Mouse (Mus musculus) kidney, embryonic 14.5 days (tissue): ENCODE results near the gene Hypk. TPM values are rescaled to one million over a fixed set of nuclear protein-coding genes. Genes with fewer than 3 reads are reported as not detected.

ENCODE experiments used
- ATAC-seq: fragments of 200-750 bp; cut with Nextera tagmentation; 2 replicates; pipeline ENCODE4 v1.8.0; 2017; ENCODE audit warnings: moderate number of reproducible peaks, mild to moderate bottlenecking, moderate TSS enrichment, moderate library complexity; ENCODE audit not compliant: low FRiP score, low TSS enrichment
- H3K27ac ChIP-seq: fragments of 300-500 bp; sonication (generic); 2 replicates; pipeline ENCODE4 v1.5.1; 2014; ENCODE audit warnings: low read depth, mild to moderate bottlenecking, low read length, moderate library complexity, mixed read lengths
- H3K27me3 ChIP-seq: fragments of 300-500 bp; sonication (generic); 2 replicates; pipeline ENCODE4 v1.6.1; 2014; ENCODE audit warnings: mild to moderate bottlenecking, low read length; ENCODE audit not compliant: control insufficient read depth, insufficient read depth
- H3K36me3 ChIP-seq: fragments of 300-500 bp; sonication (generic); 2 replicates; pipeline ENCODE4 v1.6.1; 2014; ENCODE audit warnings: low read length, mixed read lengths; ENCODE audit not compliant: control insufficient read depth, insufficient read depth
- H3K4me1 ChIP-seq: fragments of 300-500 bp; sonication (generic); 2 replicates; pipeline ENCODE4 v1.6.1; 2014; ENCODE audit warnings: low read length, mixed read lengths; ENCODE audit not compliant: control insufficient read depth, insufficient read depth
- H3K4me2 ChIP-seq: fragments of 300-500 bp; sonication (generic); replicated peaks from 2 replicates; pipeline ENCODE4 v1.6.1; 2014; ENCODE audit warnings: low read depth, mild to moderate bottlenecking, low read length
- H3K4me3 ChIP-seq: fragments of 300-500 bp; sonication (generic); 2 replicates; pipeline ENCODE4 v1.5.1; 2014; ENCODE audit warnings: mild to moderate bottlenecking, low read length
- H3K9ac ChIP-seq: fragments of 300-500 bp; sonication (generic); 2 replicates; pipeline ENCODE4 v1.6.1; 2014; ENCODE audit warnings: low read depth, mild to moderate bottlenecking, low read length, moderate library complexity
- H3K9me3 ChIP-seq: fragments of 300-500 bp; sonication (generic); 2 replicates; pipeline ENCODE4 v1.6.1; 2016; ENCODE audit warnings: low read length; ENCODE audit not compliant: control insufficient read depth
- WGBS: fragments of 180-500 bp; shearing (Covaris S2); extraction: QIAGEN DNeasy Blood & Tissue Kit; methylation state at CpG from one replicate; pipeline ENCODE4 v1.1.7; 2014; 5-methylcytosine and 5-hydroxymethylcytosine counted together
- polyA plus RNA-seq: library from polyadenylated mRNA; unstranded; fragments of >200 nt; fragmentation: Nextera tagmentation; extraction: Ambion mirVana; gene quantifications from 2 replicates; pipeline ENCODE4 v1.2.1, GENCODE M21; 2014

Hypk gene
- polyA plus RNA-seq, 1 experiment from 2014 or later: 116 TPM

DNA sequence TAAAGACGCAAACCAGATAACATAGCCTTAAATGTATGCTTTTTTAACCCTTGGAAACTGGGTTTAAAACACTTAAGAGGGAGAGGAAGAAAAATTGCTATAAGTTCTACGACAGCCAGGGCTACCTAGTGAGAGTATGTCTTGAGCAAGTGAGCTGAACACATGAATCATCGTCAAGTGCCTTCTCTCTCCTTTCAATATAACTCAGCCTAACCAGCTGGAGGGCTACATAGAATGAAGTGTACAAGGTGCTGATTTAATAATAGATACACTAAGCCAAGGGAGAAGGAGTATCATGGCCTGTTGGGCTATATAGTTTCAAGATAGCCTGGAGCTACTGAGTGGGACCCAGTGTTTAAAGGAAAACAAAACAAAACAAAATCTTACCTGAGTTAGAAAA lies 34.6 kb upstream of the Hypk start:
- Histone ChIP-seq H3K9me3 (no peaks in the 10 kb centered on the region), H3K27ac (no peak overlapping the region), H3K9ac (no peak overlapping the region), H3K4me2 (no peak overlapping the region), H3K27me3 (no peaks in the 10 kb centered on the region), H3K4me3 (no peak overlapping the region), H3K36me3 (peaks cover 61% of the 10 kb centered on the region), H3K4me1 (peaks cover 11% of the 10 kb centered on the region; the same call in 1 of the 2 replicates)
- WGBS: 88% methylated on average over 3 of the region's 3 CpGs
- no peak for ATAC-seq

DNA sequence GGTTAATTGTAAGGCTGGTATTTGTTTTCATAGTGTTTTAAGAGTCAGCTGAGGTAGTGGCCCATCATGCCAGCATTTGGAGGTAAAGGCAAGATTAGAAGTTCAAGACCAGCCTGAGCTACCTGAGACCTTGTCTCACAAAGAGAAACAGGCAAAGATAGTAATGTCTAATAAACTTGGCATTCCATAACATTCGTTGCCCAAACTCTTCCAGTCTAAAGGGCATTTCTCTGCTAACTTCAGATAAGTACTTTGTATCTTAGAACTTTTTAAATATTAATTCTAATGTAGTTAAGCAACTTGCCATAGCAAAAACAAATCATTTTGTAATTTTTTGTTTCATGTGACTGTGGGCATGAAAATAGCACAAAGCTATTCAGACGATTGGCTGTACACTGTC lies 29.9 kb upstream of the Hypk start:
- H3K9me3 ChIP-seq: no peaks in the 10 kb centered on the region
- H3K36me3 ChIP-seq: peaks cover 87% of the 10 kb centered on the region
- no peak overlapping the region for H3K27ac ChIP-seq
- H3K4me3 ChIP-seq: no peak overlapping the region
- no peaks in the 10 kb centered on the region for H3K4me1 ChIP-seq
- H3K4me2 ChIP-seq: no peak overlapping the region
- H3K27me3 ChIP-seq: no peaks in the 10 kb centered on the region
- ATAC-seq: no peak
- H3K9ac ChIP-seq: no peak overlapping the region
- WGBS: 94% methylated on average over 2 of the region's 2 CpGs

DNA sequence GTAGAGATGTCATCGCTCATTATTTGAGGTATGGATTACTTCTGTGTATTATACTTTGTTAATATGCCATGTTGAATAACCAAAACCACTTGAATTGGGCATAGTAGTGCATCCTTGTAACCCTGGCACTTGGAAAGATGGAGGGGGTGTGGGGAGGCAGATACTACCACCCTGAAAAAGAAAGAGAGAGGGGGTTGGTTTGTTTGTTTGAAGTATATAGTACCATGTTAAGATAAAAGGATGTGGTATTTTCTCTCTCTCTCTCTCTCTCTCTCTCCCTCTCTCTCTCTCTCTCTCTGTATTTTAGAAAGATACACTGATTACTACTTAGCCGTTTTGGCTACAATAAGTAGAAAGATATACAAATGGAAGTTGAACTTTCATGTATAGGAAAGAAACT lies 27.2 kb upstream of the Hypk start:
- no peak overlapping the region for H3K9ac ChIP-seq
- ATAC-seq: no peak
- peaks cover 93% of the 10 kb centered on the region for H3K36me3 ChIP-seq
- H3K9me3 ChIP-seq: no peaks in the 10 kb centered on the region
- no peak overlapping the region for H3K4me2 ChIP-seq
- H3K27me3 ChIP-seq: no peaks in the 10 kb centered on the region
- no peak overlapping the region for H3K27ac ChIP-seq
- WGBS: 95% methylated on average over 2 of the region's 2 CpGs
- no peak overlapping the region for H3K4me3 ChIP-seq
- no peaks in the 10 kb centered on the region for H3K4me1 ChIP-seq

DNA sequence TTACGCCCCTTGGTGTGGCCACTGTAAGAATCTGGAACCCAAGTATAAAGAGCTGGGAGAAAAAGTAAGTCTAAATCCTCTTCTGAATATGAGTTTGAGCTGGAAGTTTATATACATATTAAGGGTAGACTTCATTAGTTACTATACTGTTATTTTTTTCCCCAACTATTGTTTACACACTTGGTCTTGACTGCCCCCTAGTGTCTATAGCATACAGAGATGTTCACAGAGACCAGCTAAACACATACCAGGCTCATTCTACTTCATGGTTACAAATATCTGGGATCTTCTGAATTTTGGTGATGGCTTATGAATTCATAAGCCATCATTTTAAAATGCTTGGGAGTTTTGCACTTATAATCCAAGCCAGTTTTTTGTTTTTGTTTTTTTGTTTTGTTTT lies 18.2 kb upstream of the Hypk start:
- H3K4me2 ChIP-seq: no peak overlapping the region
- no peaks in the 10 kb centered on the region for H3K4me1 ChIP-seq
- WGBS: 93% methylated on average over 1 of the region's 1 CpGs
- no peak overlapping the region for H3K4me3 ChIP-seq
- no peak for ATAC-seq
- no peaks in the 10 kb centered on the region for H3K9me3 ChIP-seq
- H3K9ac ChIP-seq: no peak overlapping the region
- peaks cover 97% of the 10 kb centered on the region for H3K36me3 ChIP-seq
- H3K27ac ChIP-seq: no peak overlapping the region
- H3K27me3 ChIP-seq: no peaks in the 10 kb centered on the region

DNA sequence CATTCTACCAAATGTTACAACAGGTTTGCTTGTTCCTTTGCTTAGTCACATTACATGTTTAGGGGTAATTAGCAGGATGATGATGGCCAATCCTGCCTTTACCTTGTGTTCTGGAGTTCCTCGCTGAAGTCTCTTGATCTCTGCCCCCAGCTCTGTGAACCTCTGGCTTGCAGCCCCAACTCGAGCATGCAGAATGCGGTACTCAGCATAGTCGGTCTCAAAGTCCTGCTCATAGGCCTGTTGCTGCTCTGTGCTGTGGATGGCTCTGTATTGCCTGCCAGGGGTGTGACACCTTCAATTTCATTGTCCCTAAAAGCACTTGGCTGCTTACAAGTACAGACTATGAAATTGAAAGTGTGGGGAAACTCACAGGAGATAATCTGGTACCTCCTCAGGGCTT lies 13.3 kb upstream of the Hypk start:
- H3K4me2 ChIP-seq: no peak overlapping the region
- peaks cover 8% of the 10 kb centered on the region for H3K4me1 ChIP-seq
- no peaks in the 10 kb centered on the region for H3K9me3 ChIP-seq
- no peak for ATAC-seq
- H3K4me3 ChIP-seq: no peak overlapping the region
- 62% methylated on average over 4 of the region's 4 CpGs for WGBS
- H3K36me3 ChIP-seq: peaks cover 50% of the 10 kb centered on the region
- no peak overlapping the region for H3K9ac ChIP-seq
- no peaks in the 10 kb centered on the region for H3K27me3 ChIP-seq
- H3K27ac ChIP-seq: no peak overlapping the region

DNA sequence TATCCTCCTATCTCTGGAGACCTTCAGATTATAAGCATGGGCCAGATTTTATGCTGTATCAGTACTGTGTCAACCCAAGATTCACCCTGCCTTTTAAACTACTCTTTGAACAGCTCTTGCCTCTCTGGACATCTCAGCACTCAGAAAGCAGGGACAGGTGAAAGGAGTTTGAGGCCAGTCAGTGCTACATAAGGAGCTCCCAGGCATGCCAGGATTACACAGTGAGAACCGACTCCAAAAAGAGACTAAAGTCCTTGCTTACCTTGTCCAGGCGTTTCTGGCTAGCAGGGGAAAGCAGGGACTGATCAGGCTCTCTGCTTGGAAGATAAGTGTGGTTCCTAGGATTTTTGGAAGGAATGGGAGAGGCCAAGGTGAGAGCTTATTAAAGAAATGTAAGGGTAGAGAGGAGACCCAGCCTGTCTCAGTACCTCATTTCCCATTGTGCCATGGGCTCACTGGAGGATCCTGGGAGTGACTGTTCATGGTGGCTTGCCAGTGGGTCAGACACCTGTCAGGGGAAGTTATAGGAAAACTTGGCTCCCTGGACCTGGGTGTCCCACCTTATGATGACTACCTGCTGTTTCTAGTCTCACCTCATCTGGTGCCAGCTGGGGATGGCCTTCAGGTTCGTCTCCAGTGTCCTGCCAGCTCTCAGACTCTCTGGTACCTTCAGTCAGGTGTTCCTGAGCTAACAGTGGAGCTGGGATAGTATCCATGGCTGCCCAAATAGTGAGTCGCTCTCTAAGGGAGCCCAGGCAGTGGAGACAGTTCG lies 12.1 kb upstream of the Hypk start:
- Histone ChIP-seq H3K4me2 (no peak overlapping the region), H3K4me1 (peaks cover 8% of the 10 kb centered on the region), H3K36me3 (peaks cover 37% of the 10 kb centered on the region), H3K9ac (no peak overlapping the region), H3K27me3 (no peaks in the 10 kb centered on the region), H3K27ac (no peak overlapping the region), H3K4me3 (no peak overlapping the region), H3K9me3 (no peaks in the 10 kb centered on the region)
- no peak for ATAC-seq
- WGBS: 61% methylated on average over 5 of the region's 5 CpGs

DNA sequence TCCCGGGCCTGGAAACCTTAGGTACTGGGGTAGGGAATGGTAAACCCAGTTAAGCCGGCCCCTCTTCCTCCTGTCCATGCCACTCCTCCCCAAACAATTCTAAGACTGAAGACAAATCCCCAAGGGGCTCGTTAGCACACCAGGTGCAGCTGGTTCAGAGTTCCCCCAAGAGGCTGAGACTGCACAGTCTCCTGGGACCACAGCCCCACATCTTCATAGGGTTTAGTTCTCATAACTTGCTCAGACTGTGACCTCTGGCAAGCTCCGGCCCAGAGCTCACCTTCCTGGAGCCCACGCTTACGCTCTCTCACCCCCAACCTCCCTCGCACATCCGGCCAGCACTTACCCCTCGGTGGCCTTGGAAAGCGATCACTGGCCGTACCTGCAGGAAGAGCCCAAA lies 11.3 kb upstream of the Hypk start:
- Histone ChIP-seq H3K4me1 (peaks cover 8% of the 10 kb centered on the region), H3K9me3 (no peaks in the 10 kb centered on the region), H3K27ac (no peak overlapping the region), H3K9ac (peak overlapping the region; percentile 40; the same call in 1 of the 2 replicates), H3K4me3 (peak overlapping the region; percentile 41), H3K4me2 (peak overlapping the region; percentile 69), H3K36me3 (peaks cover 32% of the 10 kb centered on the region), H3K27me3 (no peaks in the 10 kb centered on the region)
- peak; percentile 10 for ATAC-seq
- WGBS: 3% methylated on average over 11 of the region's 11 CpGs

DNA sequence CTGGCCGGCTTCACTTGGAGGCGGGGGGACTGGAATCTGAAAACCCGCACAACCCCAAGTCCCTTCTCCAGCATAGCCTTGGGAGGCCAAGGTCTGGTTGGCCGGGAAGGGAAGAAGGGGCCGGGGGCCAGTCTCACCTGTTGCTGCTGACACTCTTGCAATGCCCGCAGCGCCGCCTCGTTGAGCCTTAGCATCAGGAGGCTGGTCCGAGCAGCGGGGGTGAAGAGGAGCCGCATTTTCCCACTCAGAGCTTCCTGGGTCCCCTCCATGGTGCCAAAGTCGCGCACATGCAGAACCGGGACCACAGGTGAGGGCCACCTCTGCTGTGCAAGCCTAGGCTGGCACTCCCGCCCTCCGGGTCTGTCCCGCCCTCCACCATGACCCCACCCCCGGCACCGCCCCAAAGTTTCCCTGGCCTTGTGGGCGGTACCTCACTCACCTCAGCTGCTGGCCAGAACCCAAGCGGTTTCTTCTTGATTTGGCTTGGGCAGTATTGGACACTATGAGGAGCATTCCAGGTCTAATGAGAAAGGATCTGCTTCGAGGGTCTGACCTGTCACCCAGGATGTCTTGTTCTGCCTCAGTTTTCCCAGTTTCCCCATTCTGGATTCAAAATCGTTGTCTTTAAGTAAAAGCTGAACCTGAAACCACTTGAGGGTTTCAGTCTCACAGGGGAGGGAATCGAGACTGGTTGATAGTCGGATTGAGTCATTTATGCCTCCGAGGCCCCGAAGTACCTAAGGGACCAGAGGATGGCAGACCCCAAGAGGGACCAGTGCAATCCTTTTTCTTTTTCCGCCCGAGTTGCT lies 10.6 kb upstream of the Hypk start:
- peak overlapping the region; percentile 41 for H3K4me3 ChIP-seq
- H3K36me3 ChIP-seq: peaks cover 25% of the 10 kb centered on the region
- WGBS: 2% methylated on average over 30 of the region's 30 CpGs
- peak overlapping the region; percentile 69 for H3K4me2 ChIP-seq
- H3K27me3 ChIP-seq: no peaks in the 10 kb centered on the region
- H3K9me3 ChIP-seq: no peaks in the 10 kb centered on the region
- peak; percentile 93 for ATAC-seq
- H3K9ac ChIP-seq: peak overlapping the region; percentile 42
- H3K27ac ChIP-seq: no peak overlapping the region
- H3K4me1 ChIP-seq: peaks cover 8% of the 10 kb centered on the region

DNA sequence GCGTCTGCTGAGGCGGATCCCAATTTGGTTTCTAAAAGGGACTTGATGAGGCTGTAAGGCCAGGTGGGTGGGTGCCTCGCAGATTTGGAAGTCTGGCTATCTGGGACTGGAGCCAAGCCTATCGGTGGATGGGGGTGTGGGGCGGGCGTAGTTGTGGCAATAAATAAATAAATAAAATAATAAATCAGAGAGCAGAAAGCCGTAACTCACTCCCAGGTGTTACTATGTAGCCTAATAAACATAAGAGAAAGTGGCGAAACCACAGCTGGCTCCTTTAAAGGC lies 10.1 kb upstream of the Hypk start:
- Histone ChIP-seq H3K36me3 (peaks cover 20% of the 10 kb centered on the region), H3K27me3 (no peaks in the 10 kb centered on the region), H3K4me1 (peaks cover 8% of the 10 kb centered on the region), H3K4me3 (peak overlapping the region; percentile 41), H3K4me2 (peak overlapping the region; percentile 69), H3K27ac (no peak overlapping the region), H3K9ac (peak overlapping the region; percentile 42; the same call in 1 of the 2 replicates), H3K9me3 (no peaks in the 10 kb centered on the region)
- ATAC-seq: no peak
- WGBS: 2% methylated on average over 8 of the region's 8 CpGs
